Mouse (Mus musculus): Measurements from ENCODE around the gene Accsl.

DNA sequence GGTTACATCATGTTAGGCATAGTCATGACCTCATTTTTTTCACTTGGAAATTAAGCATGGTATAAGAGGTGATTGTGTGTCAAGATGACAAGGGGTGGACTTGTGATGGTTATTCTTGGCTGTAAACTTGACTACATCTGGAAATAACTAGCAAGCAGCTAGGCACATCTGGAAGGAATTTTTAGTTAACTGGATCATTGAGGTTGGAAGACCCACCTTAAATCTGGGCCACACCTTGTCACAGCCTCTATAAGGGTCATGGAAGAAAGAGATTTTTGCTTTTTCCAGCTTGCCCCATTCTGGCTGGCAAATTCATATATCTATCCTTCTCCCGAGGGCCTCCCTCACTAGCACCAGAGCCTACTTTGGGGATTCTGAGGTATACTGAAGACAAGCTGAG is 17.7 kb downstream of the Accsl start:
- TF ChIP-seq USF1 (IDR thresholded peaks at IDR 0.05; ENCODE audit: low read depth), result no peak
- TF ChIP-seq POLR2A (IDR thresholded peaks at IDR 0.05; ENCODE audit: insufficient read length, low read depth), result no peak
